Mouse (Mus musculus) cortical plate, adult 2 months (tissue): Measurements from ENCODE around the gene Mon1a.

Source experiments
- CTCF ChIP-seq: fragments of 200-500 bp; IDR thresholded peaks from 2 replicates; pipeline ENCODE4 v1.5.1; 2011; ENCODE audit warnings: mild to moderate bottlenecking, control low read depth, low read length; ENCODE audit not compliant: insufficient read depth; ENCODE audit errors: extremely low read depth
- POLR2A ChIP-seq: fragments of 200-500 bp; IDR thresholded peaks from 2 replicates; pipeline ENCODE4 v1.6.1; 2011; ENCODE audit warnings: mild to moderate bottlenecking, low read length, control low read depth; ENCODE audit not compliant: insufficient read depth; ENCODE audit errors: extremely low read depth

DNA sequence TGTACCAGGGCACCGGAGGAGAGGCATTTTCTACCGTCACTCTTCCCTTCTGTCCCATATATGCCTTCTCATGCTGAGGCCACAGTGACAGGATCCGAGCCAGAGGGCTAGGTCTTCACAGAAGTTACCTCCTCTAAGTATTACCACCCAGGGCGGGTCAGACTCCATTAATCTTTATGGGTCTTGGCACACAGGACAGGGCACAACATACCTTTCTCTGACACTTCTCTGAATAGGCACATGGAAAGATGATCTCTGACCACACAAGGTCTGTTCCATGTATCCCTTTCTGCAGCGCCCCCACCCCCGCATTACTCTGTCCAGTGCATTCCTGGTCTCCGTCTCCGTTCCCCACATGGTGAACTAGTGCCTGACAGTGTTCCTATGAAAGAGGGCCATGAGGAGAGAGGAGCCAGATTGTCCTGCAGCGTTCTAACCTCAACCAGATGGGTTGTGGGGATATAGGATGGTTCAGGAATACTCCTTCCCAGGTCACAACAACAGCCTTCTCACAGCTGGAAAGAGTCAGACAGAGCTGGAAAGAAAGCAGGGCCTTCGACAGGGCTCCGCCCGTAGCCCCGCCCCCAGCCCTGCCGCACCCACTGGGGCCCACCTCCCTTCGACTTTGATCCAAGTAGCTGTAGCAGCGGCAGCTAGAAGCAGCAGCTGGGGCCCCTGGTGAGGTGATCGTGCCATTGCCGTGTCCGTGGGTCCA, 18.5 kb downstream of the Mon1a start, which contains the start of gene Mst1r:
- TF ChIP-seq CTCF (no peak), POLR2A (no peak)
